Mouse (Mus musculus): ENCODE data around the gene Tmem158.
A peak's percentile ranks its signal among the peaks of the same experiment; 100 is the strongest.

Tmem158 gene

GRCm38 (mm10) chr9:123260611-123261021, at the start of gene Tmem158:
Gene Tmem158, minus strand, starts transcription at chr9:123260764.
- DNase-seq, result peak; percentile 88

- no peak for DNase-seq
These were observed 49.3 kb upstream of the Tmem158 start for GRCm38 (mm10) chr9:123309685-123310365.

- peak; percentile 3 for DNase-seq
These were observed 48.5 kb upstream of the Tmem158 start for GRCm38 (mm10) chr9:123309073-123309472.

- DNase-seq, result no peak
These were observed 44.4 kb upstream of the Tmem158 start for GRCm38 (mm10) chr9:123304917-123305316.

- no peak for DNase-seq
These were observed 43.4 kb upstream of the Tmem158 start for GRCm38 (mm10) chr9:123303952-123304351.

- no peak for DNase-seq
These were observed 42.3 kb upstream of the Tmem158 start for GRCm38 (mm10) chr9:123302759-123303313.

GRCm38 (mm10) chr9:123297862-123298261, 37.3 kb upstream of the Tmem158 start:
- no peak for DNase-seq

GRCm38 (mm10) chr9:123296229-123296628, 35.7 kb upstream of the Tmem158 start:
- DNase-seq, result no peak

GRCm38 (mm10) chr9:123294581-123294980, 34.0 kb upstream of the Tmem158 start:
- no peak for DNase-seq

GRCm38 (mm10) chr9:123288378-123288777, 27.8 kb upstream of the Tmem158 start:
- no peak for DNase-seq

GRCm38 (mm10) chr9:123285623-123286022, 25.1 kb upstream of the Tmem158 start:
- no peak for DNase-seq

GRCm38 (mm10) chr9:123280775-123281174, 20.2 kb upstream of the Tmem158 start:
- DNase-seq, result no peak

- DNase-seq, result no peak
These were observed 17.4 kb upstream of the Tmem158 start for GRCm38 (mm10) chr9:123278003-123278402.

GRCm38 (mm10) chr9:123275373-123275772, 14.8 kb upstream of the Tmem158 start:
- DNase-seq, result no peak

GRCm38 (mm10) chr9:123274674-123275073, 14.1 kb upstream of the Tmem158 start:
- DNase-seq, result no peak

GRCm38 (mm10) chr9:123273876-123274275, 13.3 kb upstream of the Tmem158 start:
- no peak for DNase-seq

GRCm38 (mm10) chr9:123271552-123271951, 11.0 kb upstream of the Tmem158 start:
- no peak for DNase-seq

GRCm38 (mm10) chr9:123269906-123270558, 9.5 kb upstream of the Tmem158 start:
- no peak for DNase-seq

- DNase-seq, result peak; percentile 38
These were observed 511 bp downstream of the Tmem158 start for GRCm38 (mm10) chr9:123259896-123260610.

- peak; percentile 91 for DNase-seq
These were observed 1.1 kb downstream of the Tmem158 start for GRCm38 (mm10) chr9:123259461-123259895.

GRCm38 (mm10) chr9:123258796-123259195, 1.8 kb downstream of the Tmem158 start:
- DNase-seq, result no peak

GRCm38 (mm10) chr9:123255736-123256135, 4.8 kb downstream of the Tmem158 start:
- no peak for DNase-seq

- no peak for DNase-seq
These were observed 12.6 kb downstream of the Tmem158 start for GRCm38 (mm10) chr9:123247992-123248391.
